Mouse (Mus musculus): ENCODE measurements around the gene Slc35e3. TPM values are rescaled to one million over a fixed set of nuclear protein-coding genes. Genes with fewer than 3 reads are reported as not detected.
"Not testable (repeated sequence)": the region's sequence is repeated elsewhere in the genome, so short reads cannot be mapped to it uniquely, and the experiment has no call there.

The Slc35e3 gene
- polyA plus RNA-seq, 1 experiment = 35.5 TPM

DNA sequence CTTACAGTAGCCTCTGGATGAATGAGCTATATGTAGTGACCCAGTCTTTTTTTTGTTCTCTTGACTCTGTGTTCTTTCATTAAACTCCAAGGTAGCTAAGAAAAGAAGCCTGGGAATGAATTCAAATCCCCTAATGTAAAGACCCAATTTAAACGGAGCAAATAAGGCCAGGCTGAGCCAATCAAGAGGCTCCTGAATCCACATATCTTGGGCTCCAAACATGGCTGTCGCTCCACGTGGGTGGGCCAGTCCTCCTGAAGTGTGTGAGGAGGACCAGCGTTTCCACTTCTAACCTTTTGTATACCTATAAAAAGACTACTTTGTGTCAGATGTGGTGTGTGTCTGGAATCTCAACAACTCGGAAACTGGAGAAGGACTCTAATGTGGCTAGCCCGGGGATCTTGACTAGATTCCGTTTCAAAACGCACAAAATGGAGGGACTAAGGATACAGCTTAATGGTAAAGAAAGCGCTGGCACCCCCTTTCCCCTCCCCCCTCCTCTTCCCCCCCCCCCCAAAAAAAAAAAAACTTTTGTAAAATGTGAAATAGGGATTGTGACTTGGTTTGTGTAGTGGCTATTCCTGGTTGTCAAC is 18.6 kb downstream of the Slc35e3 start:
- TF ChIP-seq POLR2A (IDR thresholded peaks at IDR 0.05; ENCODE audit: borderline replicate concordance, extremely low read depth, insufficient read depth, insufficient read length, poor library complexity, severe bottlenecking) = no peak
- no peak for TF ChIP-seq CTCF (IDR thresholded peaks at IDR 0.05; ENCODE audit: borderline replicate concordance, extremely low read depth, insufficient read depth, insufficient read length)
- no peak for DNase-seq (ENCODE audit: low read depth)

DNA sequence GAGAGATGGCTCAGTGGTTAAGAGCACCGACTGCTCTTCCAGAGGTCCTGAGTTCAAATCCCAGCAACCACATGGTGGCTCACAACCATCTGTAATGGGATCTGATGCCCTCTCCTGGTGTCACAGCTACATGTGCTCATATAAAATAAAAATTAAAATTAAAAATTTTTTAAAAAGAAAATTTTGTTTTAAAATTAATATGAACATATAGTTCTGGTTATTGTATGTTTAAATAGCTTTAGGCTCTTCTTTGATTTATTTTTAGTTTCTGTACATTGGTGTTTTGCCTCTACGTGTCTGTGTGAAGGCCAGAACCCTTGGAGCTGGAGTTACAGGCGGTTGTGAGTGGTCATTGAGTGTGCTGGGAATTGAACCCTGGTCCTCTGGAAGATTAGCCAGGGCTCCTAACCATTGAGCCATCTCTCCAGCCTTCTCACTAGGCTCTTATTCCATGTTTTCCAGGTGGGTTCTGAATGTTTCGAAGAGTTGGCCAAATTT is 19.2 kb downstream of the Slc35e3 start:
- no peak for DNase-seq (ENCODE audit: low read depth)
- TF ChIP-seq POLR2A (IDR thresholded peaks at IDR 0.05; ENCODE audit: borderline replicate concordance, extremely low read depth, insufficient read depth, insufficient read length, poor library complexity, severe bottlenecking) (no peak), CTCF (IDR thresholded peaks at IDR 0.05; ENCODE audit: borderline replicate concordance, extremely low read depth, insufficient read depth, insufficient read length) (no peak)

DNA sequence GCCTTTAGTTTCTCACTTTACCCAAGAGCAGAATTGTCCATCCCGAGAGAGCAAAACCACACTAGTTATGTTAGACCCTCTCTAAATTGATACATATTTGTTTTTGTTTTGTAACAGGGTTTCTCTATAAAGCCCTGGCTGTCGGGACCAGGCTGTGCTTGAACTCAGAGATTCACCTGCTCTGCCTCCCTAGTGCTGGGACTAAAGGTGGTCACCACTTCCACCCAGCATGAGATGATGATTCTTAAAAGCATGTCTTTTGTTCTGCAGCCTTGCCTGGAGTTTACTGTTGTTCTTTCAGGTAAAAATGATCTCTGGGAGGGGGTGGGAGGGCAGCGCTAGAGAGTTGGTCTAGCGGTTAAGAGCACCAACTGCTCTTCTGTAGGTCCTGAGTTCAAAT is 19.8 kb downstream of the Slc35e3 start:
- DNase-seq (ENCODE audit: low read depth) = no peak
- TF ChIP-seq POLR2A (IDR thresholded peaks at IDR 0.05; ENCODE audit: borderline replicate concordance, extremely low read depth, insufficient read depth, insufficient read length, poor library complexity, severe bottlenecking) (no peak), CTCF (IDR thresholded peaks at IDR 0.05; ENCODE audit: borderline replicate concordance, extremely low read depth, insufficient read depth, insufficient read length) (no peak)

DNA sequence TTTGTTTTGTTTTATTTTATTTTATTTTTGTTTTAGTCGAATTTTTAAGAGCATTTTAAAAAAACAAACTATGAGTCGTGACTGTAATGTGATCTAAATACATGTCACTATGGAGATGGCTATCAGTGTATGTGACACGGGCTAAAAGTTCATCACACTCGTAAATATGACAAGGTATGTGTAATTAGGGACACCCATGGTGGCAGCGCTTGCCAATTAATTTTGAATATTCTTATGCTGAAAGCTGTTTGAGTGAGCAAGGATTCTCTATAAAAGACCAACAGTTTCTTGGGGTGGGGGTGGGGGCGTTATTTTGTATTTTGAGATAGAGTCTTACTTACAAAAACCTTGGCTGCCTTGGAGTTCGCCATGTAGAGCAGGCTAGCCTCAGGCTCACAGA is 20.5 kb downstream of the Slc35e3 start:
- DNase-seq (ENCODE audit: low read depth) = no peak
- TF ChIP-seq CTCF (IDR thresholded peaks at IDR 0.05; ENCODE audit: borderline replicate concordance, extremely low read depth, insufficient read depth, insufficient read length) (no peak), POLR2A (IDR thresholded peaks at IDR 0.05; ENCODE audit: borderline replicate concordance, extremely low read depth, insufficient read depth, insufficient read length, poor library complexity, severe bottlenecking) (no peak)

GRCm38 (mm10) chr10:117724804-117725361 is 21.3 kb downstream of the Slc35e3 start:
- TF ChIP-seq POLR2A (IDR thresholded peaks at IDR 0.05; ENCODE audit: borderline replicate concordance, extremely low read depth, insufficient read depth, insufficient read length, poor library complexity, severe bottlenecking) = no peak
- no peak for TF ChIP-seq CTCF (IDR thresholded peaks at IDR 0.05; ENCODE audit: borderline replicate concordance, extremely low read depth, insufficient read depth, insufficient read length)
- DNase-seq (ENCODE audit: low read depth) = no peak

DNA sequence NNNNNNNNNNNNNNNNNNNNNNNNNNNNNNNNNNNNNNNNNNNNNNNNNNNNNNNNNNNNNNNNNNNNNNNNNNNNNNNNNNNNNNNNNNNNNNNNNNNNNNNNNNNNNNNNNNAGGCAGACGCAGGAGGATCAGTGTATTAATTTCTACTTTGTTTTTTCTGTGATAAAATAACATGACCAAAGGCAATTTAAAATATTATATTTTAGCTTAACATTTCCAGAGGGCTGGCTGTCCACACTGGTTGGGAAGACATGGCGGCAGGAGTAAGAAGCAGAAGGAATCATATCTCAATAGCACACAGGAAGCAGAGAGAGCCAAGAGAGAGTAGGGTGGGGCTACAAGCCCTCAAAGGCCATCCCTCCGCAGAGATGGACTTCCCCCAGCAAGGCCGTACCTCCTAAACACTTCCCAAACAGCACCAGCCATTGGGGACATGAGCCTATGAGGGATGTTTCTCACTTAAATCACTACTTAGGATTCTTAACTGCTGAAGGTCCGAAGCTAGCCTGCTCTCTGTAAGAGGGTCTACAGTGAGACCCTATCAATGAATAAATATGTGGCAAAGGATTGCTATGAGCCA is 21.9 kb downstream of the Slc35e3 start:
- no peak for DNase-seq (ENCODE audit: low read depth)
- TF ChIP-seq CTCF (IDR thresholded peaks at IDR 0.05; ENCODE audit: borderline replicate concordance, extremely low read depth, insufficient read depth, insufficient read length) = no peak
- no peak for TF ChIP-seq POLR2A (IDR thresholded peaks at IDR 0.05; ENCODE audit: borderline replicate concordance, extremely low read depth, insufficient read depth, insufficient read length, poor library complexity, severe bottlenecking)

- TF ChIP-seq CTCF (IDR thresholded peaks at IDR 0.05; ENCODE audit: borderline replicate concordance, extremely low read depth, insufficient read depth, insufficient read length) (no peak), POLR2A (IDR thresholded peaks at IDR 0.05; ENCODE audit: borderline replicate concordance, extremely low read depth, insufficient read depth, insufficient read length, poor library complexity, severe bottlenecking) (no peak)
- DNase-seq (ENCODE audit: low read depth) = no peak
Measured at GRCm38 (mm10) chr10:117718161-117719119, 27.7 kb downstream of the Slc35e3 start.

DNA sequence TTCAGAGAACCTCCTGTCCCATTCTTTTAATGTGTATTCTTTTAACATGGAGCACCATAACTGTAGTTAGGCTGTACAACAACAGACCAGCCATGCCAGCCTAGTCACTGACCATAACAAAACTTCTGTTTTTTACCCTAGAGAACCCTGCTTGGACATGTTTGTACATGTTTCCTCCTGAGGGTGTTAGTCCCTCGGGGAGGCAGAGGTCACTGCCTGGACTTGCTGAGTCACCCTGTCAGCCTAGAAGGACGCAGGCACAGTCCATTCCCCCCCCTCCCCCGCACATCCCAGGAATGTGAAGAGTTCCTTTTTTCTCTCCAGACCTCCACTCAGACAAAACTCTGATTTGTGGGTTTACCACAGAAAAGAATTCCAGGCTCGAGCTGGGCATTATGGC is 28.6 kb downstream of the Slc35e3 start:
- no peak for TF ChIP-seq CTCF (IDR thresholded peaks at IDR 0.05; ENCODE audit: borderline replicate concordance, extremely low read depth, insufficient read depth, insufficient read length)
- no peak for TF ChIP-seq POLR2A (IDR thresholded peaks at IDR 0.05; ENCODE audit: borderline replicate concordance, extremely low read depth, insufficient read depth, insufficient read length, poor library complexity, severe bottlenecking)
- peak; percentile 30 for DNase-seq (ENCODE audit: low read depth)

- no peak for TF ChIP-seq POLR2A (IDR thresholded peaks at IDR 0.05; ENCODE audit: borderline replicate concordance, extremely low read depth, insufficient read depth, insufficient read length, poor library complexity, severe bottlenecking)
- no peak for TF ChIP-seq CTCF (IDR thresholded peaks at IDR 0.05; ENCODE audit: borderline replicate concordance, extremely low read depth, insufficient read depth, insufficient read length)
- DNase-seq (ENCODE audit: low read depth) = no peak
Measured at GRCm38 (mm10) chr10:117716686-117717085, 29.5 kb downstream of the Slc35e3 start.

GRCm38 (mm10) chr10:117715654-117716053 is 30.5 kb downstream of the Slc35e3 start:
- DNase-seq (ENCODE audit: low read depth) = not testable (repeated sequence)

DNA sequence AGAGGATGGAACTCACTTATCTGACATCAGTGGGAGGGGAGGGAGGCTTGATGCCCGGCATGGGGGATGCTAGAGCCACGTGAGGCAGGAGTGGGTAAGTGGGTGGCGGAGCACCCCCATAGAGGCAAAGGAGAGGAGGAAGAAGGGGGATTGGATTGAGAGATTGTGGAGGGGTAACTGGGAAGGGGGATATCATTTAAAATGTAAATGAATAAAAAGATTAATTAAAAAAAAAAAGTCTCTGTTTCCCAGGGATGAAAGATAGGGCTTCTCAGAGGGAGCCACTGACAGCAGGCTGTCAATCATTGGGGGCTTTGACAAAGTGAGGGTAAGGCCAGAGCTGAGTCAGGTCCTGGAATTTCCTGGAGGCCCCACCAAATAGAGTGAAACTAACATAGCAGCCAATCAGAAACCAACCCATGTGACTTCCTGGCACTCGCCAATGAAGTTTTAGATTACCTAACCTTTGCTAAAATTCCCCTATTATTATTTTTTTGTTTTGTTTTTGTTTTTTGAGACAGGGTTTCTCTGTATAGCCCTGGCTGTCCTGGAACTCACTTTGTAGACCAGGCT is 31.2 kb downstream of the Slc35e3 start:
- TF ChIP-seq CTCF (IDR thresholded peaks at IDR 0.05; ENCODE audit: borderline replicate concordance, extremely low read depth, insufficient read depth, insufficient read length) (no peak), POLR2A (IDR thresholded peaks at IDR 0.05; ENCODE audit: borderline replicate concordance, extremely low read depth, insufficient read depth, insufficient read length, poor library complexity, severe bottlenecking) (no peak)
- no peak for DNase-seq (ENCODE audit: low read depth)

All from brain, embryonic 14.5 days (tissue).